Mouse (Mus musculus): Measurements from ENCODE around the gene Actg1.

Gene Actg1

GRCm38 (mm10) chr11:120361295-120361694 is 13.0 kb upstream of the Actg1 start, which contains the start of gene Fscn2:
Gene Fscn2, plus strand, starts transcription at chr11:120361534.
- DNase-seq (ENCODE audit: extremely low read depth, insufficient read length, low spot score): no peak

GRCm38 (mm10) chr11:120360755-120361154 is 12.4 kb upstream of the Actg1 start:
- DNase-seq (ENCODE audit: extremely low read depth, insufficient read length, low spot score): no peak

GRCm38 (mm10) chr11:120360062-120360461 is 11.7 kb upstream of the Actg1 start:
- no peak for DNase-seq (ENCODE audit: extremely low read depth, insufficient read length, low spot score)

- no peak for DNase-seq (ENCODE audit: extremely low read depth, insufficient read length, low spot score)
Observed at GRCm38 (mm10) chr11:120359391-120359790, 11.0 kb upstream of the Actg1 start.

- peak; percentile 73 for DNase-seq (ENCODE audit: extremely low read depth, insufficient read length, low spot score)
Observed at GRCm38 (mm10) chr11:120357791-120358401, 9.6 kb upstream of the Actg1 start.

- no peak for DNase-seq (ENCODE audit: extremely low read depth, insufficient read length, low spot score)
Observed at GRCm38 (mm10) chr11:120356900-120357299, 8.6 kb upstream of the Actg1 start.

GRCm38 (mm10) chr11:120356319-120356840 is 8.0 kb upstream of the Actg1 start:
- DNase-seq (ENCODE audit: extremely low read depth, insufficient read length, low spot score): no peak

- no peak for DNase-seq (ENCODE audit: extremely low read depth, insufficient read length, low spot score)
Observed at GRCm38 (mm10) chr11:120355277-120356039, 7.1 kb upstream of the Actg1 start.

GRCm38 (mm10) chr11:120354304-120355276 is 6.2 kb upstream of the Actg1 start:
- DNase-seq (ENCODE audit: extremely low read depth, insufficient read length, low spot score): peak; percentile 51

- peak; percentile 93 for DNase-seq (ENCODE audit: extremely low read depth, insufficient read length, low spot score)
Observed at GRCm38 (mm10) chr11:120353500-120354303, 5.4 kb upstream of the Actg1 start.

- peak; percentile 81 for DNase-seq (ENCODE audit: extremely low read depth, insufficient read length, low spot score)
Observed at GRCm38 (mm10) chr11:120352571-120353290, 4.4 kb upstream of the Actg1 start.

GRCm38 (mm10) chr11:120352093-120352350 is 3.7 kb upstream of the Actg1 start:
- peak; percentile 19 for DNase-seq (ENCODE audit: extremely low read depth, insufficient read length, low spot score)

- DNase-seq (ENCODE audit: extremely low read depth, insufficient read length, low spot score): peak; percentile 28
Observed at GRCm38 (mm10) chr11:120351250-120352092, 3.1 kb upstream of the Actg1 start.

GRCm38 (mm10) chr11:120350711-120351110 is 2.4 kb upstream of the Actg1 start:
- DNase-seq (ENCODE audit: extremely low read depth, insufficient read length, low spot score): no peak

- peak; percentile 99 for DNase-seq (ENCODE audit: extremely low read depth, insufficient read length, low spot score)
Observed at GRCm38 (mm10) chr11:120349986-120350702, 1.8 kb upstream of the Actg1 start.

- peak; percentile 81 for DNase-seq (ENCODE audit: extremely low read depth, insufficient read length, low spot score)
Observed at GRCm38 (mm10) chr11:120349371-120349985, 1.1 kb upstream of the Actg1 start.

GRCm38 (mm10) chr11:120348684-120349370 is 485 bp upstream of the Actg1 start:
- no peak for DNase-seq (ENCODE audit: extremely low read depth, insufficient read length, low spot score)
